Mouse (Mus musculus) central nervous system, embryonic 14 days (tissue): ENCODE results near the gene Zfp879. TPM values are rescaled to one million over a fixed set of nuclear protein-coding genes. Genes with fewer than 3 reads are reported as not detected.

Experiments used
- polyA plus RNA-seq: library from polyadenylated mRNA; depleted of rRNA; stranded (reverse); fragments of >200 nt; gene quantifications from 2 replicates; pipeline ENCODE4 v1.2.3, GENCODE M21; 2012; rRNA removed

The Zfp879 gene
- polyA plus RNA-seq: 1.3 and 1.5 TPM in 2 replicates

DNA sequence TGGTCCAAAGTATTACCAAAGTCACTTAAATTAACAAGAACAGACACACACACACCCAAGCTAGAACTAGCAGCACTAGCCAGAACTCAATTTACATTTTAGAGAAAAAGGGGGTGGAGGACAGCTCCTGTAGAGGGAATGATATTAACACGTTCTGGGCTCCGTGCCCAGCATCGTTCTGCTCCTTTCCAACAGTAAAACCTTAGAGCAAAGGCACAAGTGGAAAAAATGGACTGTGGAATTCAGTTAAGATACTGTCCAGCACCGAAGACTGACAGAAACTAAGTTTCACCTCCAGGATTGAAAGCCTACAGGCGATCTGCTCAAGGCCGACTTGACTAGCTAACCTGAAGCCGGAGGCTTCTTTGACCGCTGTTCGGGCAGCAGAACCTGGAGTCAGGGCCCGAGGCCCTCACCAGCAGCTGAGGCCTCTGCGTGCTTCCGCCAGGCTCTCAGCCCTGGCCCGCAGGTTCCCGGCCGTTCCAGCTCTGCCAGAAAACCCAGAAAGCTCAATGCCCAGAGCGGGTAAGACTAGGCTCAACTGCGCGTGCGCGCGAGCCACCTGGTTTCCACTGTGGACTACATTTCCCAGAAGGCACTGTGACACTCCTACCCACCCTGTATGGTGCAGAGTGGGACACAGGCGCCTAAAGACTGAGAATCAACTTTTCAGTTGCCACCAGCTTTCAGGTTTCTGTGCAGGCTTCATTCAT, at the start of gene Zfp879:
Gene Zfp879, minus strand, starts transcription at position 530 of the 713 bp plus-strand sequence.

GRCm38 (mm10) chr11:50887390-50888128, 46.2 kb upstream of the Zfp879 start, which contains the start of gene Zfp454:
TSS of gene Zfp454 (minus strand) at chr11:50887651.

GRCm38 (mm10) chr11:50850177-50850735, 8.9 kb upstream of the Zfp879 start, which contains the start of gene Grm6:
TSS of gene Grm6 (plus strand) at chr11:50850685.

DNA sequence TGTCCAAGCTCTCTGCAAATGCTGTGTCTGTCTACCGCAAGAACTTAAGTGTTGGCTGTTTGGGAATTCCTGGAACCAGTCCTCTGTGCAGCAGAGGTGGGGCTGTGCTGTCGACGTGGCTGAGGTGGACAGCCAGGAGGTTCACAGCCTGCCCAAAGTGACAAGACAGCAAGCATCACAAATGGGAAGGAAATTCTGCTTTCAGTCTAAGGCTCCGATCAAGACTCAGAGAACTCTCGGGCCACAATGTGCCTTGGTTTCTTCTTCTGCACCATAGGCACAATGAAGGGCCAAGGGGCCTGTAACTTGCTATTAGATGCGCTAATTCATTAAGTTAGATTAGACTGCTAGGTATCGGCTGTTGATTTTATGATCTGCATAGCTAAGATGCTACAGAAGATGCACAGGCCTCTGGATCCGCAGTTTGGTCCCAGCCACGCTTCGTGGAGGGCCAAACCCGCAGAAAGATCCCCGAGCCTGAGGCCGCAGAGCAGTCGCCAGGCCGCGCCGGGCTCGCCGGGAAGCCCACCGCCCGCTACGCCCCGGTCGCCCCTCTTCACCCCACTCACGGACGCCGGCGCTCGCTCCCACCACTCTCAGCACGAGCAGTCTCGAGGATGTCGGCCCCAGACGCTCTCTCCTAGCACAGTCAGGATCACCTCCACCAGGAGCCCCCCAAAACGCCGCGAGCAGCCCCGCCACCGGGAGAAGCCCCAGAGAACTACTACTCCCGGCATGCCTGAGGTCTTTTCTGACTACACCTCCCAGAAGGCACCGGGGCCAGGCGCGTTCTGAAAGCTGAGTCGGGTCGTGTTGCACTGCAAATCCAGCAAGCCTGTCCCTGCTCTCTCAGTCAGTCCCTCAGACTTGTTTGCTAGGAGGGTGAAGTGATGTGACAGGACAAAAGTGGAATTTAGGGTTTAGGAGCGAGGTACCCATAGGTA, 14.1 kb downstream of the Zfp879 start, which contains the start of gene Zfp354c:
Gene Zfp354c, minus strand, starts transcription at position 715 of the 944 bp plus-strand sequence.

Other genes with a start within 250 kb of the Zfp879 start
- gene Adamts2, start 239.5 kb downstream of the Zfp879 start, polyA plus RNA-seq: 6.3 and 13.8 TPM in 2 replicates
- gene Zfp354c, start 13.8 kb downstream of the Zfp879 start, polyA plus RNA-seq: 30.8 and 37.3 TPM in 2 replicates
- 0.09 and 0.13 TPM in 2 replicates for gene Grm6, start 9.1 kb upstream of the Zfp879 start, polyA plus RNA-seq
- gene Zfp454, start 46.1 kb upstream of the Zfp879 start, polyA plus RNA-seq: 10.3 and 13.2 TPM in 2 replicates
- 21.7 and 23.2 TPM in 2 replicates for gene Zfp2, start 74.6 kb upstream of the Zfp879 start, polyA plus RNA-seq
- 2.3 and 2.4 TPM in 2 replicates for gene Zfp354b, start 90.1 kb upstream of the Zfp879 start, polyA plus RNA-seq
- not detected in 2 replicates for gene 4933414I15Rik, start 102.2 kb upstream of the Zfp879 start, polyA plus RNA-seq
- gene Prop1, start 112.2 kb upstream of the Zfp879 start, polyA plus RNA-seq: 0.50 TPM in 1 of 2 replicates, not detected in the other
- not detected in 2 replicates for gene Olfr1378, start 125.0 kb upstream of the Zfp879 start, polyA plus RNA-seq
- not detected in 2 replicates for gene Olfr1377, start 140.4 kb upstream of the Zfp879 start, polyA plus RNA-seq
- not detected in 2 replicates for gene Olfr51, start 162.0 kb upstream of the Zfp879 start, polyA plus RNA-seq
- not detected in 2 replicates for gene Olfr54, start 172.7 kb upstream of the Zfp879 start, polyA plus RNA-seq
- gene Olfr1375, start 206.6 kb upstream of the Zfp879 start, polyA plus RNA-seq: not detected in 2 replicates
- 11.5 and 12.7 TPM in 2 replicates for gene Zfp354a, start 217.7 kb upstream of the Zfp879 start, polyA plus RNA-seq